Mouse (Mus musculus): Measurements from ENCODE around the gene 2010111I01Rik. TPM values are rescaled to one million over a fixed set of nuclear protein-coding genes. Genes with fewer than 3 reads are reported as not detected.
"Not testable (repeated sequence)": the region's sequence is repeated elsewhere in the genome, so short reads cannot be mapped to it uniquely, and the experiment has no call there.

2010111I01Rik gene
- polyA plus RNA-seq, 1 experiment from 2014 or later = 80.8 TPM

DNA sequence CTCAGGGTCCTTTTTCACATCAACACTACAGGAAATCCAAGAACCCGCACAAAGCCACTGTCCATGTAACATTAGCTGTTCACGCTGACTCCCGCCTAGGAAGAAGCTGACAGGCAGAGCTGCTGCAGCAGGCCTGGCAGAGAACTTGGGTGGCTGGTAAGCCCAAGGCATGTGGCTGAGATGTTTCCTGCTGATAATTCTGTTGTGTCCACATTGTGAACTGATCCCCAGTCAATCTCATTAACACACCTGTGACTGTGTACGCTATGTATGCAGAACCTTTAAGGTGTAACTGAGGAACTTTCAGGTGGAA is 349.9 kb downstream of the 2010111I01Rik start:
- Histone ChIP-seq H3K4me1 (ENCODE audit: control insufficient read depth, insufficient read depth, low read length) (no peaks in the 10 kb centered on the region), H3K9me3 (ENCODE audit: control insufficient read depth, low read length) (no peaks in the 10 kb centered on the region), H3K4me3 (ENCODE audit: low read depth, low read length) (no peak overlapping the region), H3K4me2 (ENCODE audit: low read depth) (no peak overlapping the region), H3K27ac (ENCODE audit: low read depth, low read length) (no peak overlapping the region), H3K27me3 (ENCODE audit: control insufficient read depth, insufficient read depth, low read length) (no peaks in the 10 kb centered on the region), H3K36me3 (ENCODE audit: control insufficient read depth, insufficient read depth, low read length) (peaks cover 2% of the 10 kb centered on the region; the same call in 1 of the 2 replicates), H3K9ac (ENCODE audit: low read length) (no peak overlapping the region)
- ATAC-seq (ENCODE audit: insufficient read depth, low FRiP score, low TSS enrichment) (no peak), DNase-seq (ENCODE audit: low spot score) (no peak)
- WGBS = 70% methylated on average over 4 of the region's 4 CpGs

DNA sequence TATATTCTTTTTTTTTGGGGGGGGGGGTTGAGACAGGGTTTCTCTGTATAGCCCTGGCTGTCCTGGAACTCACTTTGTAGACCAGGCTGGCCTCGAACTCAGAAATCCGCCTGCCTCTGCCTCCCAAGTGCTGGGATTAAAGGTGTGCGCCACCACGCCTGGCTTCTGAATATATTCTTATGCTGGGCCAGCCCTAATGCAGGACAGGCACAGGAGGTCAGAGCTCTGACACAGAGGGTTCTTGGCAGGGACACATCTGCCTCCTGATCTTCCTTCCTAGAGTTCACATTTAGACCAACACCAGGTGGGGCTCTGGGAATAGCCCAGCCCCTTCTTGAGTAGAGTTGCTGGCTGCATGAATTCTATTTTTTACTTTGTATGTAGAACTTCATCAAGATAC is 350.4 kb downstream of the 2010111I01Rik start:
- not testable (repeated sequence) for H3K27me3 ChIP-seq (ENCODE audit: control insufficient read depth, insufficient read depth, low read length); ATAC-seq (ENCODE audit: insufficient read depth, low FRiP score, low TSS enrichment); H3K9ac ChIP-seq (ENCODE audit: low read length); H3K36me3 ChIP-seq (ENCODE audit: control insufficient read depth, insufficient read depth, low read length); H3K9me3 ChIP-seq (ENCODE audit: control insufficient read depth, low read length); H3K27ac ChIP-seq (ENCODE audit: low read depth, low read length); H3K4me3 ChIP-seq (ENCODE audit: low read depth, low read length); H3K4me1 ChIP-seq (ENCODE audit: control insufficient read depth, insufficient read depth, low read length); DNase-seq (ENCODE audit: low spot score); H3K4me2 ChIP-seq (ENCODE audit: low read depth)
- WGBS = 95% methylated on average over 3 of the region's 4 CpGs

DNA sequence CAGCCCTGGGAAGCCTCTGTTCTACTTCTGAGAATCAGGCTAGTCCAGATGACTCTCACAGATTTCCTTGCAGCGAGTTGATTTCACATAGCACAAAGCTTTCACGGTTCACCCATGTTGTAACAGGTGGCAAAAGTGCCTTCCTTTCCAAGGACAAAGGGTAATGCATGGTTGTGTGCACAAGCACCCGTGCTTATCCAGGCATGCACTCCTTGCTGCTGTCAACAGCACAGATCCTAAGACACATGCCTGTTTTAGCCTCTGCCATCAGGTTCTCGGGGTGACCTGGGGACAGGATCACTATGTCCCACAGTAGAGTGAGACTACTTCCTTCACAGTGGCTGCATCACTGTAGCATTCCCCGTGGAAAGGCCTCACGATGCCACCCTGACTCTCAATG is 351.1 kb downstream of the 2010111I01Rik start:
- Histone ChIP-seq H3K27me3 (ENCODE audit: control insufficient read depth, insufficient read depth, low read length) (no peaks in the 10 kb centered on the region), H3K27ac (ENCODE audit: low read depth, low read length) (no peak overlapping the region), H3K9me3 (ENCODE audit: control insufficient read depth, low read length) (no peaks in the 10 kb centered on the region), H3K4me2 (ENCODE audit: low read depth) (no peak overlapping the region), H3K4me1 (ENCODE audit: control insufficient read depth, insufficient read depth, low read length) (no peaks in the 10 kb centered on the region), H3K36me3 (ENCODE audit: control insufficient read depth, insufficient read depth, low read length) (peaks cover 2% of the 10 kb centered on the region; the same call in 1 of the 2 replicates), H3K4me3 (ENCODE audit: low read depth, low read length) (no peak overlapping the region), H3K9ac (ENCODE audit: low read length) (no peak overlapping the region)
- ATAC-seq (ENCODE audit: insufficient read depth, low FRiP score, low TSS enrichment) (no peak), DNase-seq (ENCODE audit: low spot score) (no peak)
- 80% methylated on average over 6 of the region's 6 CpGs for WGBS

DNA sequence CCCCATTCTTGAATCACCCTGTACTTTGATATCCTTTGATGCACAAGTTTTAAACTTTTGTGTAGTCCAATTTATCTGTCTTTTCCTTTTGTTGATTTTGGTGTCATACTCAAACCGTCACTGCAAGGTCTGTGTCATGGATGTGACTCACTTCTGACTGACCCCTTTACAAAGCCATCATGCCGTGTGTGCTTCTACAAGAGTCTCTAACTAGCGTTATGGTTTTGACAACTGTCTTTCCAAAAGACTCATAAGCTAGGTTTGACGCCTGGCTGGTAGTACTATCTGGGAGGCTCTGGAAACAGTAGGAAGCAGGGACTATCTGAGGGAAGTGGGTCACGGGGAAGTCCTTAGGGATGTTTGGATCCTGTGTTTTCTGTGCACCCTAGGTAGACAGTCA is 351.7 kb downstream of the 2010111I01Rik start:
- Histone ChIP-seq H3K4me3 (ENCODE audit: low read depth, low read length) (no peak overlapping the region), H3K9ac (ENCODE audit: low read length) (no peak overlapping the region), H3K4me2 (ENCODE audit: low read depth) (no peak overlapping the region), H3K27me3 (ENCODE audit: control insufficient read depth, insufficient read depth, low read length) (no peaks in the 10 kb centered on the region), H3K9me3 (ENCODE audit: control insufficient read depth, low read length) (no peaks in the 10 kb centered on the region), H3K27ac (ENCODE audit: low read depth, low read length) (no peak overlapping the region), H3K36me3 (ENCODE audit: control insufficient read depth, insufficient read depth, low read length) (peaks cover 2% of the 10 kb centered on the region; the same call in 1 of the 2 replicates), H3K4me1 (ENCODE audit: control insufficient read depth, insufficient read depth, low read length) (no peaks in the 10 kb centered on the region)
- no peak for ATAC-seq (ENCODE audit: insufficient read depth, low FRiP score, low TSS enrichment)
- WGBS = 90% methylated on average over 5 of the region's 5 CpGs
- DNase-seq (ENCODE audit: low spot score) = no peak

DNA sequence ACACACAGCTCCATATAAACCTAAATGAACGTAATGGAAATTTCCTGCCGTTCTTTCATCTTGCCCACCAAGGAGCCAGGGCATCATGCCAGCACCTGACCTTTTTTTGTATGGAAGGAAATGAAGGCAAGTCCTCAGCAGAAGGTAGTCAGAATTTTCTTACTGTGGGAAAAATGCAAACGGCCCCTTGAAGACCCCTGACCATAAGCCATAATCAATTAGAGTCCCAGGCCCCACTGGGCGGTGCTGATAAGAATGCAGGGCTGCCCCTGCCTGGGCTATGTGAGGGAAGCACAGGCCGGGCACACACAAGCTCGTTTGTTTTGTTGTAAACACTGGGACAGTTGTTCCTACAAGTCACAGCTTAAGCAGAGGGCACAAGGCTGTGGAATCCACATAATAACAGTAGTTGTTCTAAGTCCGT is 353.0 kb downstream of the 2010111I01Rik start:
- 61% methylated on average over 7 of the region's 7 CpGs for WGBS
- no peak overlapping the region for H3K4me3 ChIP-seq (ENCODE audit: low read depth, low read length)
- no peak for ATAC-seq (ENCODE audit: insufficient read depth, low FRiP score, low TSS enrichment)
- peaks cover 4% of the 10 kb centered on the region; the same call in 1 of the 2 replicates for H3K4me1 ChIP-seq (ENCODE audit: control insufficient read depth, insufficient read depth, low read length)
- 0 out of 2 replicates have a peak, but pooled peaks cover 2% of the 10 kb centered on the region for H3K36me3 ChIP-seq (ENCODE audit: control insufficient read depth, insufficient read depth, low read length)
- no peak overlapping the region for H3K27ac ChIP-seq (ENCODE audit: low read depth, low read length)
- no peak for DNase-seq (ENCODE audit: low spot score)
- no peak overlapping the region for H3K4me2 ChIP-seq (ENCODE audit: low read depth)
- no peaks in the 10 kb centered on the region for H3K9me3 ChIP-seq (ENCODE audit: control insufficient read depth, low read length)
- no peaks in the 10 kb centered on the region for H3K27me3 ChIP-seq (ENCODE audit: control insufficient read depth, insufficient read depth, low read length)
- H3K9ac ChIP-seq (ENCODE audit: low read length) = no peak overlapping the region

DNA sequence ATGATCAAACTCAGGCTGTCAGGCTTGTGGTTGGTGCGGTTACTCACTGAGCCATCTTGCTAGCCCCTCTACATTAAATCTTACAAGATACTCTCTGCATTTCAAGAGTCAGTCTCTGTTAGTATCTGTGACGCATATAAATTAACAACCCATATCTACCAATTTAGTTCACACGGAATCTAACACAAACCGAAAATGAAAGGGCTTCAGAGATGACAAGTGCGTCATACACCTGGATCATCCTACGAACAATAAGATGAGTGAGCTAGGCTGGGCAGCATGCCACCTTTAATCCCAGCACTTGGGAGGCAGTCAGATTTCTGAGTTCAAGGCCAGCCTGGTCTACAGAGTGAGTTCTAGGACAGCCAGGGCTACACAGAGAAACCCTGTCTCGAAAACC is 355.1 kb downstream of the 2010111I01Rik start:
- no peaks in the 10 kb centered on the region for H3K9me3 ChIP-seq (ENCODE audit: control insufficient read depth, low read length)
- H3K9ac ChIP-seq (ENCODE audit: low read length) = no peak overlapping the region
- H3K36me3 ChIP-seq (ENCODE audit: control insufficient read depth, insufficient read depth, low read length) = peaks cover 4% of the 10 kb centered on the region; the same call in 1 of the 2 replicates
- H3K27me3 ChIP-seq (ENCODE audit: control insufficient read depth, insufficient read depth, low read length) = no peaks in the 10 kb centered on the region
- DNase-seq (ENCODE audit: low spot score) = no peak
- peaks cover 4% of the 10 kb centered on the region; the same call in 1 of the 2 replicates for H3K4me1 ChIP-seq (ENCODE audit: control insufficient read depth, insufficient read depth, low read length)
- no peak overlapping the region for H3K4me2 ChIP-seq (ENCODE audit: low read depth)
- no peak for ATAC-seq (ENCODE audit: insufficient read depth, low FRiP score, low TSS enrichment)
- WGBS = 96% methylated on average over 7 of the region's 7 CpGs
- no peak overlapping the region for H3K27ac ChIP-seq (ENCODE audit: low read depth, low read length)
- H3K4me3 ChIP-seq (ENCODE audit: low read depth, low read length) = no peak overlapping the region

DNA sequence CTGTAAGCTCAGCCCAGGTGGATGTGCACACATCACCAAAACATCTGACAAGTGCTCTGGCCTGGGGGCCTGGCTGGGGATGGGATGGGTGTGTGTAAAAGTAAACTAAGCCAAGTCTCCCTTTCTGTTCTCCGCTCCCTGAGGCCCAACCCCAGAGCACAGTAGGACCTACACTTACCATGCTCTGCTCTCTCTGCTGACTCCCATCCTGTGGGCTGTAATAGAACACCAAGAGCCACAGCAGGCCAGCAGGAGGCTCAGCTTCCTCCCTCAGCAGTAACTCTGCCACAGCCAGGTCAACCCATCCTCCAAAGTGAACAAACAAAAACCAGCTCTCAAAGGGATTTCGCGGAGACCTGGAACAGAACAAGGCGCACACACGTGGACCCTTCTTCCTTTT is 357.0 kb downstream of the 2010111I01Rik start:
- Histone ChIP-seq H3K27me3 (ENCODE audit: control insufficient read depth, insufficient read depth, low read length) (no peaks in the 10 kb centered on the region), H3K27ac (ENCODE audit: low read depth, low read length) (no peak overlapping the region), H3K4me2 (ENCODE audit: low read depth) (no peak overlapping the region), H3K9me3 (ENCODE audit: control insufficient read depth, low read length) (no peaks in the 10 kb centered on the region), H3K36me3 (ENCODE audit: control insufficient read depth, insufficient read depth, low read length) (peaks cover 4% of the 10 kb centered on the region; the same call in 1 of the 2 replicates), H3K4me1 (ENCODE audit: control insufficient read depth, insufficient read depth, low read length) (peaks cover 4% of the 10 kb centered on the region; the same call in 1 of the 2 replicates), H3K4me3 (ENCODE audit: low read depth, low read length) (no peak overlapping the region), H3K9ac (ENCODE audit: low read length) (no peak overlapping the region)
- DNase-seq (ENCODE audit: low spot score) (no peak), ATAC-seq (ENCODE audit: insufficient read depth, low FRiP score, low TSS enrichment) (no peak)
- WGBS = 66% methylated on average over 5 of the region's 5 CpGs

DNA sequence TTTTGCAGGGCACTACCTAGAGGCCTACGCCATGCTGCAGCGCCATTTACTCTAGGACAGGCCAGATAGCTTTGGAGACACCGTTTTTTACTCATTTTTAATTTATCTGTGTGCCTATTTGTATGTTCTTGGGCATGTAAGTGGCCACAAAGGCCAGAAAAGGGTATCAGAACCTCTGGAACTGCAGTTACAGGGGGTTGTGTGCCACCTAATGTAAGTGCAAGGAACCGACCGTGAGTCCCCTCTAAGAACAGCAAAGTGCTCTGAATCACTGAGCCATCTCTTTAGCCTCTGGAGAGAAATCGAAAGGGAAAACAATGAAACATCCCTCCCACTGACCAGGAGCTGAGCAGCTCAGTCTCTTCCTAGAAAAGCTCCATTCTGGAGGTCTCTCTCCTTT is 358.1 kb downstream of the 2010111I01Rik start:
- Histone ChIP-seq H3K9me3 (ENCODE audit: control insufficient read depth, low read length) (no peaks in the 10 kb centered on the region), H3K9ac (ENCODE audit: low read length) (no peak overlapping the region), H3K4me2 (ENCODE audit: low read depth) (no peak overlapping the region), H3K27me3 (ENCODE audit: control insufficient read depth, insufficient read depth, low read length) (no peaks in the 10 kb centered on the region), H3K4me3 (ENCODE audit: low read depth, low read length) (no peak overlapping the region), H3K27ac (ENCODE audit: low read depth, low read length) (no peak overlapping the region), H3K36me3 (ENCODE audit: control insufficient read depth, insufficient read depth, low read length) (peaks cover 2% of the 10 kb centered on the region; the same call in 1 of the 2 replicates), H3K4me1 (ENCODE audit: control insufficient read depth, insufficient read depth, low read length) (peaks cover 4% of the 10 kb centered on the region; the same call in 1 of the 2 replicates)
- ATAC-seq (ENCODE audit: insufficient read depth, low FRiP score, low TSS enrichment) (no peak), DNase-seq (ENCODE audit: low spot score) (no peak)
- 79% methylated on average over 6 of the region's 6 CpGs for WGBS

DNA sequence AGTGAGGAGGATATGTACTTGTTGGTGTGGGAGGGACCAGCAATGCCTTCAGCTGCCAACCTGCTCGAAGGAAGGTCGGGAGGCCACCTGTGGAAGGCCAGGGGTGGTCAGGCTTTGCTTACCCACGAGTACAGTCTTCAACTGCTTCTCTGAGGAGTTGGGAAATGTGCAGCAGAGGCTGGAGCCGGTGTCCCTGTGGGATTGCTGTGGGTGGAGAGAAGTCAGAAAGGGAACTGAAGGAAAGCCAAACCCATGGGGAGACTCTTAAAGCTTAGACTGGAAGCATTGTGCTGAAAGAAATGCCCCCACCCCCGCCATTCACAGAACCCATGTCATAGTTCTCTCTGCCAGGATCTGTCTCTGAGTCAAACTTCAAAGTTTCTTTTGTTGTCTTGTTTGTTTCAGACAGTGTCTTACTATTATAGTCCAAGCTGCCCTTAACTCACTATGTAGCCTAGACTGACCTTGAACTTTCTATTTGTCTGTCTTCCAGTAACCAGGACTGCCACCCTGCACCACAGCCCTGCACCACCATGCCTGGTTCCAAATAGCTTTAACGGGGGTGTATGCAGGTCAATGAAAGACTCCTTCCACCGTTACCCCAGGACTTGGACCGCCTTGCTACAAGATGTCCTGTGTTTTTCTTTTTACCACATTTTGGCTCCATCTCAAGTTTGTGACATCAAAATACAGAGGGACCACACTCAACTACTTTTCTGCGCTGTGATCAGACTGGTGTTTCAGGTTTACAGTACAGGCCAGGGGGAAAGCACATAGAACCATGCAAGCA is 358.8 kb downstream of the 2010111I01Rik start:
- Histone ChIP-seq H3K4me2 (ENCODE audit: low read depth) (no peak overlapping the region), H3K9me3 (ENCODE audit: control insufficient read depth, low read length) (no peaks in the 10 kb centered on the region), H3K4me3 (ENCODE audit: low read depth, low read length) (no peak overlapping the region), H3K36me3 (ENCODE audit: control insufficient read depth, insufficient read depth, low read length) (peaks cover 2% of the 10 kb centered on the region; the same call in 1 of the 2 replicates), H3K27ac (ENCODE audit: low read depth, low read length) (no peak overlapping the region), H3K27me3 (ENCODE audit: control insufficient read depth, insufficient read depth, low read length) (no peaks in the 10 kb centered on the region), H3K9ac (ENCODE audit: low read length) (no peak overlapping the region), H3K4me1 (ENCODE audit: control insufficient read depth, insufficient read depth, low read length) (peaks cover 4% of the 10 kb centered on the region; the same call in 1 of the 2 replicates)
- no peak for DNase-seq (ENCODE audit: low spot score)
- WGBS = 73% methylated on average over 9 of the region's 9 CpGs
- ATAC-seq (ENCODE audit: insufficient read depth, low FRiP score, low TSS enrichment) = no peak

All from neural tube, embryonic 11.5 days (tissue).